Mouse (Mus musculus) lung, adult 2 months (tissue): ENCODE data around the gene Celf2. TPM values are rescaled to one million over a fixed set of nuclear protein-coding genes. Genes with fewer than 3 reads are reported as not detected.

ENCODE experiments used
- DNase-seq: peaks from one replicate; pipeline ENCODE4 v3.0.0; 2022
- H3K4me1 ChIP-seq: fragments of 200-500 bp; 2 replicates; pipeline ENCODE4 v1.6.1; 2011; ENCODE audit warnings: low read length; ENCODE audit not compliant: control insufficient read depth, insufficient read depth
- H3K4me3 ChIP-seq: fragments of 200-500 bp; replicated peaks from 2 replicates; pipeline ENCODE3; 2011; ENCODE audit warnings: low read depth, mild to moderate bottlenecking, control low read depth, low read length; ENCODE audit errors: extremely low read depth
- CTCF ChIP-seq: fragments of 200-500 bp; IDR thresholded peaks from 2 replicates; pipeline ENCODE4 v1.5.1; 2011; ENCODE audit warnings: mild to moderate bottlenecking, low read length, control low read depth; ENCODE audit not compliant: insufficient read depth
- POLR2A ChIP-seq: fragments of 200-500 bp; IDR thresholded peaks from 2 replicates; pipeline ENCODE4 v1.6.1; 2011; ENCODE audit warnings: low read depth, mild to moderate bottlenecking, control low read depth, low read length, borderline replicate concordance; ENCODE audit errors: extremely low read depth
- WGBS: fragments of 180-500 bp; shearing (Covaris S2); methylation state at CpG from one replicate; pipeline ENCODE4 v1.1.7; 2018; 5-methylcytosine and 5-hydroxymethylcytosine counted together
- polyA plus RNA-seq: library from polyadenylated mRNA; depleted of rRNA; stranded (reverse); fragments of >200 nt; gene quantifications from 2 replicates; pipeline ENCODE4 v1.2.3, GENCODE M21; 2012

Celf2 gene
- polyA plus RNA-seq, 1 experiment: 43.4 TPM

- no peak for DNase-seq
- WGBS: 81% methylated on average over 3 of the region's 3 CpGs
- no peaks in the 10 kb centered on the region; the same call in 1 of the 2 replicates for H3K4me1 ChIP-seq
- H3K4me3 ChIP-seq: no peak overlapping the region
- TF ChIP-seq CTCF: no peak
- no peak for TF ChIP-seq POLR2A
Measured at GRCm38 (mm10) chr2:6674401-6674800, 835.0 kb downstream of the Celf2 start.

GRCm38 (mm10) chr2:6673418-6673817, 835.9 kb downstream of the Celf2 start:
- H3K4me3 ChIP-seq: no peak overlapping the region
- H3K4me1 ChIP-seq: no peaks in the 10 kb centered on the region; the same call in 1 of the 2 replicates
- no peak for TF ChIP-seq CTCF
- no peak for TF ChIP-seq POLR2A
- 78% methylated on average over 3 of the region's 3 CpGs for WGBS
- no peak for DNase-seq

- Histone ChIP-seq H3K4me3 (no peak overlapping the region), H3K4me1 (no peaks in the 10 kb centered on the region)
- WGBS: 82% methylated on average over 4 of the region's 4 CpGs
- TF ChIP-seq POLR2A (no peak), CTCF (no peak)
- DNase-seq: no peak
Measured at GRCm38 (mm10) chr2:6667611-6668010, 841.8 kb downstream of the Celf2 start.

GRCm38 (mm10) chr2:6659834-6660233, 849.5 kb downstream of the Celf2 start:
- WGBS: 76% methylated on average over 4 of the region's 4 CpGs

GRCm38 (mm10) chr2:6653719-6654118, 855.6 kb downstream of the Celf2 start:
- Histone ChIP-seq H3K4me1 (no peaks in the 10 kb centered on the region), H3K4me3 (no peak overlapping the region)
- no peak for DNase-seq
- TF ChIP-seq POLR2A (no peak), CTCF (no peak)
- 67% methylated on average over 6 of the region's 6 CpGs for WGBS

More at GRCm38 (mm10) chr2:6659834-6660233, 849.5 kb downstream of the Celf2 start:
- Histone ChIP-seq H3K4me3 (no peak overlapping the region), H3K4me1 (no peaks in the 10 kb centered on the region)
- no peak for DNase-seq
- no peak for TF ChIP-seq CTCF
- no peak for TF ChIP-seq POLR2A

- TF ChIP-seq CTCF: no peak
- TF ChIP-seq POLR2A: no peak
- DNase-seq: no peak
- Histone ChIP-seq H3K4me3 (no peak overlapping the region), H3K4me1 (no peaks in the 10 kb centered on the region)
- 62% methylated on average over 1 of the region's 1 CpGs for WGBS
Measured at GRCm38 (mm10) chr2:6651697-6652096, 857.7 kb downstream of the Celf2 start.

- TF ChIP-seq CTCF (no peak), POLR2A (no peak)
- no peak for DNase-seq
- H3K4me3 ChIP-seq: no peak overlapping the region
- 81% methylated on average over 6 of the region's 6 CpGs for WGBS
- H3K4me1 ChIP-seq: no peaks in the 10 kb centered on the region
Measured at GRCm38 (mm10) chr2:6648877-6649276, 860.5 kb downstream of the Celf2 start.

- TF ChIP-seq CTCF: no peak
- no peak for TF ChIP-seq POLR2A
- Histone ChIP-seq H3K4me1 (no peaks in the 10 kb centered on the region), H3K4me3 (no peak overlapping the region)
- 85% methylated on average over 4 of the region's 4 CpGs for WGBS
- DNase-seq: no peak
Measured at GRCm38 (mm10) chr2:6647028-6647427, 862.3 kb downstream of the Celf2 start.

GRCm38 (mm10) chr2:6646325-6646724, 863.0 kb downstream of the Celf2 start:
- 65% methylated on average over 3 of the region's 3 CpGs for WGBS

GRCm38 (mm10) chr2:6642222-6642850, 867.0 kb downstream of the Celf2 start:
- Histone ChIP-seq H3K4me3 (no peak overlapping the region), H3K4me1 (no peaks in the 10 kb centered on the region)
- no peak for TF ChIP-seq POLR2A
- no peak for TF ChIP-seq CTCF
- no peak for DNase-seq
- 59% methylated on average over 3 of the region's 3 CpGs for WGBS

More at GRCm38 (mm10) chr2:6646325-6646724, 863.0 kb downstream of the Celf2 start:
- no peak overlapping the region for H3K4me3 ChIP-seq
- no peak for DNase-seq
- no peak for TF ChIP-seq CTCF
- TF ChIP-seq POLR2A: no peak
- H3K4me1 ChIP-seq: no peaks in the 10 kb centered on the region
